23 mouse cellular contexts compared by ENCODE assay signal in the genomic region with DNA sequence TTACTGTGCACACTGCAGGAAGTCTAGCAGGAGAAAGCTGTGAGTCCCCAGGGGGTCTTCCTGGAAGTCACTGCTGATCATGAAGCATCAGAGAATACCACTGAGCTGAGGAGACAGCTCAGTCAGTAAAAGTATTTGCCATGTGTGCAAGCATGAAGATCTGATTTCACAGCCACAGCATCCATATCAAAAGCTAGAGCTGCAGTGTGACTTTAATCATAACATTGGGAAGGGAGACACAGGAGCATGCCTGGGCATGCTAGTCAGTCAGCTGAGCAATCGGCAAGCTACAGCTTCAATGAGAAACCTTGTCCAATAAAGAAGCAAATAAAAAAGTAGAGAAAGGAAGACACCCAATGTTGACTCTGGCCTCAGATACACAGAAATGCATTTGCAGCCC.
DNase-seq lines count a peak whose midpoint lies in the region; ATAC-seq lines count a peak whose summit lies in the region.
"Had no signal": no experiment of that assay in that cellular context is flagged by ENCODE, and none has a peak within 500 bp of the region (broad histone marks: within the 10 kb centered on the region; RNA-seq: fewer than 3 reads in every experiment).

No protein-coding gene starts in this region.

- no peak for DNase-seq in embryonic facial prominence, embryonic 11.5 days (ENCODE audit: low spot score)
- DNase-seq in embryonic facial prominence, embryonic 10.5 days (ENCODE audit: low spot score): no peak
- peak; percentile 13 for DNase-seq in ES-CJ7 (ENCODE audit: low read depth, low spot score)
- DNase-seq in embryo, embryonic 10.5 days (ENCODE audit: low spot score): peak; percentile 1
- DNase-seq in layer of hippocampus, adult 9-11 months: no peak
- no peak for DNase-seq in heart, postnatal 14 days
- no peak for DNase-seq in heart, adult 18-20 months
- DNase-seq: adrenal gland, adult 2 months; cerebellum, adult 8-10 months; heart, adult 2 months; kidney, adult 18-20 months; kidney, postnatal 10 days; lung, embryonic 14.5 days; right cerebral cortex, postnatal 4 days; thymus, postnatal 36 days had no signal

- H3K4me2 ChIP-seq in embryonic facial prominence, embryonic 11.5 days (ENCODE audit: low read depth, low read length): no peak overlapping the region
- no peak overlapping the region for H3K4me2 ChIP-seq in midbrain, embryonic 15.5 days
- H3K4me2 ChIP-seq: hindbrain, embryonic 13.5 days; liver, embryonic 11.5 days; lung, embryonic 14.5 days had no signal

- WGBS in embryonic facial prominence, embryonic 11.5 days: 57% methylated on average over 1 of the region's 1 CpGs
- WGBS in embryonic facial prominence, embryonic 10.5 days: 62% methylated on average over 1 of the region's 1 CpGs
- 53% methylated on average over 1 of the region's 1 CpGs for WGBS in midbrain, embryonic 15.5 days

- H3K4me3 ChIP-seq in embryonic facial prominence, embryonic 11.5 days (ENCODE audit: low read depth, low read length): no peak overlapping the region
- no peak overlapping the region for H3K4me3 ChIP-seq in embryonic facial prominence, embryonic 10.5 days
- no peak overlapping the region for H3K4me3 ChIP-seq in midbrain, embryonic 15.5 days
- H3K4me3 ChIP-seq: heart, adult 2 months; hindbrain, embryonic 13.5 days; layer of hippocampus, adult 2 months; left cerebral cortex, adult 2 months; limb, embryonic 10.5 days had no signal

- no peaks in the 10 kb centered on the region for H3K27me3 ChIP-seq in embryonic facial prominence, embryonic 11.5 days (ENCODE audit: control insufficient read depth, insufficient read depth, low read length)
- H3K27me3 ChIP-seq in embryonic facial prominence, embryonic 10.5 days (replicated peaks; ENCODE audit: low read depth, poor library complexity, severe bottlenecking): no peaks in the 10 kb centered on the region
- no peaks in the 10 kb centered on the region for H3K27me3 ChIP-seq in midbrain, embryonic 15.5 days (replicated peaks)
- H3K27me3 ChIP-seq: hindbrain, embryonic 13.5 days had no signal

- H3K4me1 ChIP-seq in embryonic facial prominence, embryonic 11.5 days (ENCODE audit: control insufficient read depth, insufficient read depth, low read length): no peaks in the 10 kb centered on the region
- H3K4me1 ChIP-seq in embryonic facial prominence, embryonic 10.5 days: no peaks in the 10 kb centered on the region
- no peaks in the 10 kb centered on the region for H3K4me1 ChIP-seq in midbrain, embryonic 15.5 days
- H3K4me1 ChIP-seq: limb, embryonic 10.5 days had no signal

- ATAC-seq in embryonic facial prominence, embryonic 11.5 days (replicated peaks; ENCODE audit: insufficient number of reproducible peaks, low FRiP score, low TSS enrichment, low read depth): 0 out of 2 replicates have a peak, but pooled peaks have one; percentile 29
- peak; percentile 60 for ATAC-seq in midbrain, embryonic 15.5 days (replicated peaks)
- ATAC-seq: forebrain, embryonic 16.5 days had no signal

- H3K36me3 ChIP-seq in embryonic facial prominence, embryonic 11.5 days (replicated peaks; ENCODE audit: control insufficient read depth, insufficient read depth, low read depth, low read length): no peaks in the 10 kb centered on the region
- no peaks in the 10 kb centered on the region for H3K36me3 ChIP-seq in embryonic facial prominence, embryonic 10.5 days (replicated peaks)
- no peaks in the 10 kb centered on the region for H3K36me3 ChIP-seq in midbrain, embryonic 15.5 days (replicated peaks)
- H3K36me3 ChIP-seq: hindbrain, embryonic 13.5 days; limb, embryonic 10.5 days had no signal

- H3K9ac ChIP-seq in embryonic facial prominence, embryonic 11.5 days (replicated peaks; ENCODE audit: low read length): no peak overlapping the region
- no peak overlapping the region for H3K9ac ChIP-seq in midbrain, embryonic 15.5 days
- H3K9ac ChIP-seq: hindbrain, embryonic 13.5 days; lung, embryonic 14.5 days had no signal

- intact Hi-C loops in heart, postnatal 14 days (cut with DNase I): no loop called here

- no peak overlapping the region for H3K27ac ChIP-seq in embryonic facial prominence, embryonic 11.5 days (replicated peaks; ENCODE audit: low read depth, low read length)
- no peak overlapping the region for H3K27ac ChIP-seq in embryonic facial prominence, embryonic 10.5 days (replicated peaks)
- H3K27ac ChIP-seq in midbrain, embryonic 15.5 days: no peak overlapping the region
- H3K27ac ChIP-seq: heart, adult 2 months; hindbrain, embryonic 13.5 days; layer of hippocampus, adult 2 months; left cerebral cortex, adult 2 months; limb, embryonic 10.5 days; macrophage had no signal

- H3K9me3 ChIP-seq in embryonic facial prominence, embryonic 11.5 days (replicated peaks; ENCODE audit: control insufficient read depth, low read length): no peaks in the 10 kb centered on the region
- H3K9me3 ChIP-seq in embryonic facial prominence, embryonic 10.5 days: no peaks in the 10 kb centered on the region
- no peaks in the 10 kb centered on the region for H3K9me3 ChIP-seq in midbrain, embryonic 15.5 days
- H3K9me3 ChIP-seq: hindbrain, embryonic 13.5 days; limb, embryonic 10.5 days had no signal

Comparison
In these comparisons a context has a peak if more than half of its experiments do, and no peak if none do; other contexts are left out.
1. DNase-seq: peak in ES-CJ7 (single experiment) and embryo, embryonic 10.5 days (single experiment); none in embryonic facial prominence, embryonic 11.5 days (single experiment), embryonic facial prominence, embryonic 10.5 days (single experiment), layer of hippocampus, adult 9-11 months (single experiment), heart, postnatal 14 days (0 of 2) and heart, adult 18-20 months (0 of 2).